Mouse (Mus musculus): ENCODE data around the gene Msantd3. TPM values are rescaled to one million over a fixed set of nuclear protein-coding genes. Genes with fewer than 3 reads are reported as not detected.

The Msantd3 gene
- 4.9 TPM for polyA plus RNA-seq (2014; fragmentation: Illumina TruSeq; extraction: RNeasy Lipid Tissue Mini Kit (QIAGEN cat#74804); ENCODE audit: low read depth, low replicate concordance)

DNA sequence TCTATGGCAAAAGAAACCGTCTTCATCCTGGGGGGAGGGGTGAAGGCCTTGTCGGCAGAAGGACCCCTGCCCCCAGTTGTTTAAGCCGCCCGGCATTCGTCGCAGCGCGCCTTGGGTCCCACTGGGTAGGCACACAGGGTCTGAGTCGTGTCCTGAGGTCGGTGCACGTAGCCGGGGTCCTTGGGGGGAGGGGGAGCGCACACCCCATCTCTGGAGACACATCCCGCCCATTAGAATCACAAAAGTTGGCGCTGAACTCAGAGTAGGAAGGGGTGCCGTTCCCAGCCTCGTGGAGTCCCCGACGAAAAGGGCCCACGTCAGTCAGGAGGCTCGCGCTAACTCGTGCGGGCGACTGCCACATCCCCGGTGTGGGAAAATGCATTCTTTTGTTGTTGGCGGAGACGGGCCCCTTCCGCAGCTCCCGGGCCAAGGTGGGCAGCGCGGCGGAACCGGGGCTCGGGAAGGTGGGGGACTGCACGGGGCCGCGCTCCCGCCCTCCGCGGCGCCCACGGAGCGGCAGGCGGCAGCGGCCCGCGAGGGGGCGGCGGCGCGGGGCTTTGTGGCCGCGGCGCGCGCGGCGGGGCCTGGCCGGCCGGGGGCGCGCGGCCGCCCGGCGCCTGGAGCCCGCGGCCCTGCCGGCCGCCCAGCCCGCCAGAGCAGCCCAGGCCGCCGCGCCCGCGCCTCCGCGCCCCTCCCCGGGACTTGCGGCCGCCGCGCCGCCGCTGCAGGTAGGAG is at the start of gene Msantd3:
Gene Msantd3, plus strand, starts transcription at position 95 of the 735 bp plus-strand sequence.

DNA sequence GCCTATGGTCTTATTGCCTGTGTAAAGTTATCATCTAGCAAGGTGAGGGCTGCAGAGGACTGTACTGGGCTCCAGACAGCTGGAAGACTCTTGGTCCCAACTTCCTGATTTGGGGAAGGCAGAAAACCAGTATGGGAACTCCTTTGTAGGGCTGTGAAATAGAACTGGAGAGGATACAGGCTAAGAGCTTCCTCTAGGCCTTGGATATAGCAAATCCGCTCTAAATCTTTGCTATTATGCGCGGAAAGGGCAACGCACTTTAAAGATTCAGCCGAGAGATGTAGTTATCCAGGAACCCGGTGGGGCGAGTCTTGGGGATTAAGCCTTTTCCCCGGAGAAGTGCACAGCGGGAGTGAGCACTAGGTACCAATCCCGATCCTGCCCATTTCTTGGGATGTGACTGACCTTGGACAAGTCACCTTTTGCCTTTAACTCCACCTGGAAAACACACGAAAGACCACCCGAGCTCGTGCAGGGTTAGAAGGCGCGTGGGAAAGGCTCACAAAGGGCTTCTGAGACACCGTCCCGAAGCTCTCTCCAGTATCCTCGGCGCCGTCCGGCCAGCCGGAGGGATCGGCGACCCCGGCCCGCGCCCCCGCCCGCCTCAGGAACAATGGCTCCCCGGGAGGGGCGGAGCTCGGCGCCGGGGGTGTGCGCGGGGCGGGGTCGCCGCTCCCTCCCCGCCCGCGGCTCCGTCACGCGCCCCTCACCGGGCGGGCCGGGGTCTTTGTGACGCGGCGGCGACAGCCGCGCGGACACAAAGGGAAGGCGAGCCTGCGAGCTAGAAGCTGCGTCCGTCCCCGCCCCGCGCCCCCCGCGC is 44.9 kb downstream of the Msantd3 start, which contains the start of gene Tmeff1:
Gene Tmeff1, plus strand, starts transcription at position 754 of the 820 bp plus-strand sequence.

Other genes starting within 250 kb of the Msantd3 start
- 45.7 TPM for gene Tex10, start 66.5 kb upstream of the Msantd3 start, polyA plus RNA-seq (2014; fragmentation: Illumina TruSeq; extraction: RNeasy Lipid Tissue Mini Kit (QIAGEN cat#74804); ENCODE audit: low read depth, low replicate concordance)
- gene Tmeff1, start 45.2 kb downstream of the Msantd3 start, polyA plus RNA-seq (2014; fragmentation: Illumina TruSeq; extraction: RNeasy Lipid Tissue Mini Kit (QIAGEN cat#74804); ENCODE audit: low read depth, low replicate concordance), result 33.8 TPM
- gene Cavin4, start 123.6 kb downstream of the Msantd3 start, polyA plus RNA-seq (2014; fragmentation: Illumina TruSeq; extraction: RNeasy Lipid Tissue Mini Kit (QIAGEN cat#74804); ENCODE audit: low read depth, low replicate concordance), result 0.35 TPM